Mouse (Mus musculus): ENCODE data around the gene Pard3b.

Pard3b gene

DNA sequence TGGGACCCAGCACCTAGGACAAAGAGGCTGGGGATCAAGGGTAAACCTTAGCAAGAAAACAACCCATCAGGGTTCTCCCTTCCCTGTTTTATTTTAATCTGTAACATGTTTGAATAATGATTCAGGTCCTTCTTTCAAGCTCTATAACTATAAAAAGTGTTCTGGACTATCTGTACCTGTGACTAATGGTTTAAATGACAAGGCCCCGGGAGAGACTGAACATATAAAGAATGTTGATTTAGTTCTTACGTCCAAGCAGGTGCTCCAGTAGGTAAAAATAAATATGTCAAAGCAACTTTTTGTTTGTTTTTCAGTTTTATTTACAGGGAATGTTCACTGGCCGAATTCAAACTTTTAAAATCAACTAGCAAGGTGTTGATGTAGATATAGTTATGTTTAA, 544.0 kb downstream of the Pard3b start:
- H3K36me3 ChIP-seq (ENCODE audit: insufficient read depth, low read length) = no peaks in the 10 kb centered on the region
- H3K4me3 ChIP-seq (replicated peaks; ENCODE audit: low read length) = no peak overlapping the region
- TF ChIP-seq POU5F1 (IDR thresholded peaks at IDR 0.05; ENCODE audit: borderline replicate concordance, low read length) (no peak), NANOG (IDR thresholded peaks at IDR 0.05; ENCODE audit: borderline replicate concordance, low read length) (no peak), CTCF (conservative IDR thresholded peaks at IDR 0.05; ENCODE audit: low read length) (no peak)
- H3K27me3 ChIP-seq (ENCODE audit: insufficient read depth, low read length) = no peaks in the 10 kb centered on the region
- H3K9me3 ChIP-seq (ENCODE audit: low read length) = no peaks in the 10 kb centered on the region
- H3K4me1 ChIP-seq (replicated peaks; ENCODE audit: low read depth, low read length) = peaks cover 56% of the 10 kb centered on the region

DNA sequence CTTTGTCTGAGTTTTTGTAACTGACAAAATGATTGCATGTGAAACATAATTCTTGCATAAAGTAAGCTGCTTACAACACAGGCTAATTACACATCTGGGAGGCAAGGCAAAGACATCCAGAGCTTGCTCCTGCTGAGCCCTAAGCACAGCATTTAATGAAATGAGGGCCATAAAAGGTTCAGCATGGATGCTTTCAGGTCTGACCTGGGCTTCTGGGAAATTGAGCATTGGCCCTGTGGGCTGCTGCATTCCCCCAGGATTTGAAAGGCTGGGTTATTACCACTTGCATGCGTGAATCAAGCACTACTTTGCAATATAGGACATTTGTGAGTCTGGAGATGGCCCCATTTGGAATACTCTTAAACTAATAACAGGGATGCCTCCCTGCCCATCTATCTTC, 552.2 kb downstream of the Pard3b start:
- Histone ChIP-seq H3K9me3 (ENCODE audit: low read length) (no peaks in the 10 kb centered on the region), H3K36me3 (ENCODE audit: insufficient read depth, low read length) (no peaks in the 10 kb centered on the region), H3K27me3 (ENCODE audit: insufficient read depth, low read length) (no peaks in the 10 kb centered on the region), H3K4me1 (replicated peaks; ENCODE audit: low read depth, low read length) (no peaks in the 10 kb centered on the region), H3K4me3 (replicated peaks; ENCODE audit: low read length) (no peak overlapping the region)
- TF ChIP-seq POU5F1 (IDR thresholded peaks at IDR 0.05; ENCODE audit: borderline replicate concordance, low read length) = no peak
- no peak for TF ChIP-seq CTCF (conservative IDR thresholded peaks at IDR 0.05; ENCODE audit: low read length)
- TF ChIP-seq NANOG (IDR thresholded peaks at IDR 0.05; ENCODE audit: borderline replicate concordance, low read length) = no peak

DNA sequence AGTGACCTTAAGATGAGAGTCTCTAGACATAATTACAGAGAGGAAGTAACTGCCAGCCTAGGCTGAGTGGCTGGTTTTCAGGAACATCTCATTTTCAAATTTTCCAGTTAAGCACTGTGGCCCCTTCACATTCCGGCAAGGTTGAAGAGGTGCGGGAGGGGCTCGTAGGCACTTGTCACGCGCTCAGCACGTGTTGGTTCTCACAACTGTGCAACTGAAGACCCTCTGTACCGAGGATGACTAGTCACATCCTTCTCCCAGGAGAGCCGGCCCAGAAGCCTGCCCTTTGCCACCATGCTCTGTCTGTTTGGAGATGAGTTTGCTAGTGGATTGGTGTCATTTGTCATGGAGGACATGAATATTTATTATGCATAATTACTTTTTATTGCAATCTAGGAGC, 558.9 kb downstream of the Pard3b start:
- Histone ChIP-seq H3K4me1 (replicated peaks; ENCODE audit: low read depth, low read length) (no peaks in the 10 kb centered on the region; the same call in 1 of the 2 replicates), H3K9me3 (ENCODE audit: low read length) (no peaks in the 10 kb centered on the region), H3K4me3 (replicated peaks; ENCODE audit: low read length) (no peak overlapping the region), H3K36me3 (ENCODE audit: insufficient read depth, low read length) (no peaks in the 10 kb centered on the region), H3K27me3 (ENCODE audit: insufficient read depth, low read length) (no peaks in the 10 kb centered on the region)
- TF ChIP-seq CTCF (conservative IDR thresholded peaks at IDR 0.05; ENCODE audit: low read length) (no peak), POU5F1 (IDR thresholded peaks at IDR 0.05; ENCODE audit: borderline replicate concordance, low read length) (no peak), NANOG (IDR thresholded peaks at IDR 0.05; ENCODE audit: borderline replicate concordance, low read length) (no peak)

DNA sequence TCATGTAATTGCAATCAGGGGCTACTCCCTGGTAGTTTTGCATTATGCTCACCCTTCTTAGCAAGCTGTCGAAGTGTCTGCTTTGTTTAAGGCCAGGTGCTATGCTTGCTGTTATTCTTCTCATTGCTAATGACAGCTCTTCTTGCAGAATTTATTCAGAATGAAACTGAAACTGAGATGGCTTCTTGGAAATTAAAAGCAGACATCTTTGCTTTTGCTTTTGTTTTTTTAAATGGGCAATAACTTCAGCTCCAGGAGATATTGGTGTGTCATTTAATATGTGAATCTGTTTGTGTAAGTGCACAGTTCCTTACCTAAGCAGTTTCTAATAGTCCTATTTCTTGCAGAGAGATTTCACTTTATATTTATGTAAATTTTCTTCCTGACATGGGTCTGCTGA, 562.3 kb downstream of the Pard3b start:
- Histone ChIP-seq H3K9me3 (ENCODE audit: low read length) (no peaks in the 10 kb centered on the region), H3K36me3 (ENCODE audit: insufficient read depth, low read length) (no peaks in the 10 kb centered on the region), H3K4me1 (replicated peaks; ENCODE audit: low read depth, low read length) (no peaks in the 10 kb centered on the region; the same call in 1 of the 2 replicates), H3K4me3 (replicated peaks; ENCODE audit: low read length) (no peak overlapping the region), H3K27me3 (ENCODE audit: insufficient read depth, low read length) (no peaks in the 10 kb centered on the region)
- TF ChIP-seq POU5F1 (IDR thresholded peaks at IDR 0.05; ENCODE audit: borderline replicate concordance, low read length) = no peak
- no peak for TF ChIP-seq CTCF (conservative IDR thresholded peaks at IDR 0.05; ENCODE audit: low read length)
- no peak for TF ChIP-seq NANOG (IDR thresholded peaks at IDR 0.05; ENCODE audit: borderline replicate concordance, low read length)

DNA sequence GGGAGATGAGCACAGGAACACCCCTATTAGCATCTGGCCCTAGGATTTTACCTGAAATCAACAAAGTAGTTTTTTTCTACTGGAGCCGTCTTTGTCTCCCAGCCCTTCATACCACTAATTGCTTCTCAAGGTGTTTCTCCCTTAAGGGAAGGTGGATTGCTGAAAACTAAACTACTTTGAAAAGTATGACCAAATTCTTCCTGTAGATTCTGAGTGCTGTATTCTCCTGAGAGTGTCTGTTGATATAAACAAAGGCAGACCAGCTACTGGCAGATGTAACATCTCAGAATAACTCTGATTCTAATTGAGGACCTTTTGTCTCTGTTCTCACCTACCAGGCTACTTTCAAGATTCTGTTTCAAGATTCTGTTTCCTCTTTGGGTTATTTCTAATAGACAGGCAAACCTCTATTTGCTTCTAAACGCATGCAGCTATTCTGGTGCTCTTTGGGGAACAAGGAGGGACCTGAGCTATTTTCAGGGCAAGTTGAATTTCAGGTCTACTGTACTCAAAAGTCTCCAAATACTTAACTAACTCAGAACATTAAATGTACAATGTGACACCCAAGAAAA, 563.1 kb downstream of the Pard3b start:
- no peaks in the 10 kb centered on the region; the same call in 1 of the 2 replicates for H3K4me1 ChIP-seq (replicated peaks; ENCODE audit: low read depth, low read length)
- TF ChIP-seq CTCF (conservative IDR thresholded peaks at IDR 0.05; ENCODE audit: low read length) = no peak
- no peak for TF ChIP-seq NANOG (IDR thresholded peaks at IDR 0.05; ENCODE audit: borderline replicate concordance, low read length)
- no peaks in the 10 kb centered on the region for H3K36me3 ChIP-seq (ENCODE audit: insufficient read depth, low read length)
- H3K27me3 ChIP-seq (ENCODE audit: insufficient read depth, low read length) = no peaks in the 10 kb centered on the region
- no peak overlapping the region for H3K4me3 ChIP-seq (replicated peaks; ENCODE audit: low read length)
- H3K9me3 ChIP-seq (ENCODE audit: low read length) = no peaks in the 10 kb centered on the region

DNA sequence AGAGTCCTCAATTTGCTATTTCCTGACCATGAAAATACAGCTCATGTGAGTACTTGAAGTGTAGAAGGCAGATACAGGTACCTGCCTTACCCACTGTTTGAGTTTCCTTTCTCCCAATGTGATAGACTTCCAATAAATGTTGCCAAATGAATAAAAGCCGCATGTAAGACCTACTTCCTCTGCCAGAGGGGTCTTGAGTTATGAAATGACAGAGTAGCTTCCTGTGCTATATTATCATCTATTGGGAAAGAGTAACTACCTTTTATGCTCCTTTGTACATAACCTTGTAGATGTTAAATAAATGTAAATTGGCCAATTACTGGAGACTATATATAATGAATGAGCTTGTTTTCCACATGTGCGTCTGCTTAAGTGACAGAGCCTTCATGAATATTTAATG, 574.7 kb downstream of the Pard3b start:
- Histone ChIP-seq H3K27me3 (ENCODE audit: insufficient read depth, low read length) (no peaks in the 10 kb centered on the region), H3K4me1 (replicated peaks; ENCODE audit: low read depth, low read length) (no peaks in the 10 kb centered on the region), H3K36me3 (ENCODE audit: insufficient read depth, low read length) (no peaks in the 10 kb centered on the region), H3K4me3 (replicated peaks; ENCODE audit: low read length) (no peak overlapping the region), H3K9me3 (ENCODE audit: low read length) (no peaks in the 10 kb centered on the region)
- no peak for TF ChIP-seq CTCF (conservative IDR thresholded peaks at IDR 0.05; ENCODE audit: low read length)
- no peak for TF ChIP-seq NANOG (IDR thresholded peaks at IDR 0.05; ENCODE audit: borderline replicate concordance, low read length)
- no peak for TF ChIP-seq POU5F1 (IDR thresholded peaks at IDR 0.05; ENCODE audit: borderline replicate concordance, low read length)

DNA sequence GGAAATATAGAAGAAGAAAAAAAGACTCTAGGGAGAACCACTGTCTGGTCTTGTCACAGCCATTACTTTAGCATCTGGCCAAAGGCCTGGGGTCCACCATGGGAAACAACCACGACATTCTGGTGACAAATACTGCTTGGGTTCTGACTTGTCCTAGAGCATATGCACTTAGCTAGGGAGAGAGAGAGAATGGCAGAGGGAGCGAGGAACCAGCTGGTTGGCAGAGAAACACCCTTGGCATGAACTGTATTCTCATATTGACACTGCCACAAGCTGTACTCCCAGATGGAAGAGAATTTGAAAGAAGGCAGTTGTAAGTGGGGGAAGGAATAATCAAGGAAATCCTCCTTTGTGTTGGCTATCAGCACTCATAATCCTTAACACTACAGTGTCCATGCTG, 577.2 kb downstream of the Pard3b start:
- no peak for TF ChIP-seq NANOG (IDR thresholded peaks at IDR 0.05; ENCODE audit: borderline replicate concordance, low read length)
- no peak for TF ChIP-seq POU5F1 (IDR thresholded peaks at IDR 0.05; ENCODE audit: borderline replicate concordance, low read length)
- TF ChIP-seq CTCF (conservative IDR thresholded peaks at IDR 0.05; ENCODE audit: low read length) = no peak
- H3K27me3 ChIP-seq (ENCODE audit: insufficient read depth, low read length) = no peaks in the 10 kb centered on the region
- no peaks in the 10 kb centered on the region for H3K36me3 ChIP-seq (ENCODE audit: insufficient read depth, low read length)
- no peak overlapping the region for H3K4me3 ChIP-seq (replicated peaks; ENCODE audit: low read length)
- H3K9me3 ChIP-seq (ENCODE audit: low read length) = no peaks in the 10 kb centered on the region
- H3K4me1 ChIP-seq (replicated peaks; ENCODE audit: low read depth, low read length) = 0 out of 2 replicates have a peak, but pooled peaks cover 3% of the 10 kb centered on the region

DNA sequence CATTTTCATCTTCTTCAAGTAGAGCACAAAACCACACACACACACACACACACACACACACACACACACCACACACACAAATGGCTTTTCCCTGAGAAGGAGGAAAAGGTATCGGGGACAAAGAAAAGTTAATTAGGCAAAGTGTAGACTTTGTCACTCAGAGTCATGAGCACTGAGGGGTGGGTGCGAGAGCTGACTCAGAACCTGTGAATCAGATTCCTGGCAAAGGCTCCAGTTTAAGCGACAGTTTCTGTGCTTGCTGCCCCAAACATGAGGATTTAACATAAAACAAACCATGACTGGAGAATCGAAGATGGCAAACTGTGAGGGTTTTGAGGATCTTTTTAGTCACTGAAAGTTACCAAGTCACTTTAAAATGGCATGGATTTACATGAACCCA, 577.9 kb downstream of the Pard3b start:
- Histone ChIP-seq H3K4me3 (replicated peaks; ENCODE audit: low read length) (no peak overlapping the region), H3K27me3 (ENCODE audit: insufficient read depth, low read length) (no peaks in the 10 kb centered on the region), H3K4me1 (replicated peaks; ENCODE audit: low read depth, low read length) (0 out of 2 replicates have a peak, but pooled peaks cover 3% of the 10 kb centered on the region), H3K36me3 (ENCODE audit: insufficient read depth, low read length) (no peaks in the 10 kb centered on the region), H3K9me3 (ENCODE audit: low read length) (no peaks in the 10 kb centered on the region)
- TF ChIP-seq NANOG (IDR thresholded peaks at IDR 0.05; ENCODE audit: borderline replicate concordance, low read length) = no peak
- no peak for TF ChIP-seq POU5F1 (IDR thresholded peaks at IDR 0.05; ENCODE audit: borderline replicate concordance, low read length)
- TF ChIP-seq CTCF (conservative IDR thresholded peaks at IDR 0.05; ENCODE audit: low read length) = no peak

DNA sequence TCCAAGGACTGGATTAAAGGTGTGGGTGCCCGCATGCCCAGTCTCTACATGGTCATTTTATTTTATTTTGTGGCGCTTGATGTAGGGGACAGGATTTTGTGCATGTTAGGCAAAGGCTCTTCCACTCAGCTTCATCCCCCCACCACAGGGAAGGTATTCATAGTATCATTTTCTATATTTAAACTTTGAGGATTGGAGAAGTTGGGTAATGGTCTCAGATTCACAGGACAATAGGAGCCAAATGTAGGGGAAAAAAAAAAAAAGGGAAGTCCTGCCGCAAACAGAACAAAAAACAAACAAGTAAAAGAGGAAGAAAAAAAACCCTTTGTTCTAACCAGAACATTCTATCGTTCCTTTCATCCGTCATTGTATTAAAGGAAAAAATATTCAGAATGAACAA, 590.5 kb downstream of the Pard3b start:
- no peak overlapping the region for H3K4me3 ChIP-seq (replicated peaks; ENCODE audit: low read length)
- TF ChIP-seq CTCF (conservative IDR thresholded peaks at IDR 0.05; ENCODE audit: low read length) (no peak), POU5F1 (IDR thresholded peaks at IDR 0.05; ENCODE audit: borderline replicate concordance, low read length) (no peak), NANOG (IDR thresholded peaks at IDR 0.05; ENCODE audit: borderline replicate concordance, low read length) (no peak)
- no peaks in the 10 kb centered on the region for H3K27me3 ChIP-seq (ENCODE audit: insufficient read depth, low read length)
- no peaks in the 10 kb centered on the region for H3K9me3 ChIP-seq (ENCODE audit: low read length)
- H3K4me1 ChIP-seq (replicated peaks; ENCODE audit: low read depth, low read length) = no peaks in the 10 kb centered on the region
- no peaks in the 10 kb centered on the region for H3K36me3 ChIP-seq (ENCODE audit: insufficient read depth, low read length)
